Mouse (Mus musculus) NIH3T3 (cell line): ENCODE data around the gene Pex1.
"Not testable (repeated sequence)": the region's sequence is repeated elsewhere in the genome, so short reads cannot be mapped to it uniquely, and the experiment has no call there.

Experiments
- DNase-seq: peaks from one replicate; pipeline ENCODE4 v3.0.0-alpha.2; 2012; ENCODE audit warnings: low read depth

Gene Pex1

GRCm38 (mm10) chr5:3645326-3645725, 49.5 kb downstream of the Pex1 start:
- DNase-seq: no peak

GRCm38 (mm10) chr5:3646539-3646938, 50.7 kb downstream of the Pex1 start:
- no peak for DNase-seq

GRCm38 (mm10) chr5:3646991-3647707, 51.3 kb downstream of the Pex1 start:
- DNase-seq: peak; percentile 82

DNA sequence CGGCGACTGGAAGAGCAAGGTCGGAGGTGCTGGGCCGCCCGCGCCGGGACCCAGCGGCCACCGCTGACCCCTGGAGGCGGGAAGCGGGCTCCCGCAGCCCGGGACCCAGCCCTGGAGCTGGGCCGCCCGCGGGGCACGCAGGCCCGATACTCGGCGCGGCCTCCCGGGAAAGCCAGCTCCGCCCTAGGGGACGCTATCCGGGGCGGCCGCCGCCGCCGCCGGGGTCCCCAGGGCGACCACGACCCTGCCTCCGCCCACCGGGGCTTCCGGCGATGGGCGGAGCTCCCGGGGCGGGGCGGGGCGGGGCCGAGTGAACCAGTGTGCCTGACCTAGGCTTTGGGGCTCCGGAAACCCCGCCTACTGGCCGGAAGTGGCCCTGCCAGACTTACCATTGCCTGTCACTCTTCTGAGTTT, 51.8 kb downstream of the Pex1 start:
- DNase-seq: peak; percentile 91

DNA sequence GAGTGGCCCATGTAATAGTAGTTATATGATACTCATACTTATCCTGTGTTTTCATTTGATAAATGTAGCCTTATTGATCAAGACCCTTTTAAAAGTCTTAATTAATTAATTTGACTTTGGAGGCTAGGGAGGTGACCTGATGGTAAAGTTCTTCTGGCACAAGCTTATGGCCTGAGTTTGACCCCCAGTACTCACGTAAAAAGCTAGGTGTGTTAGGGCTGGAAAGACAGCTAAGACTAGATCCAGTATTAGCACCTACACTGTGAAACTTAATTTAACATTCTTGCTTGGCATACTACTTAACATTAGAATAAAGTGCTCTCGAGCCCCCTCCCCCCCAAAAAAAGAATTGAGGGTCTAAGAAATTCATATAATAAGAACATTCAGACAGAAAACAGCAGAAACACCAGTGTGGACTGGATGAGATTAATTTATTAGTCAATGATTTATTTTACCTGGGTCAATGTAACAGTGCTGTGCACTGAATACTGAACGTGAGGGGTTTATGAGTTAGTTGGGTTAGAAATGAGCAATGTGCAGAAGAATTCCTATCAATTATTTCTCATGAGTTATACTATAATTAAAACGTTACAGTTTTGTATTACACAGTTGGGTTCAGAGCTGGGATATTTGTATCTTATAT, 52.5 kb downstream of the Pex1 start:
- DNase-seq: no peak

- DNase-seq: no peak
These were observed 53.0 kb downstream of the Pex1 start for GRCm38 (mm10) chr5:3648849-3649210.

- no peak for DNase-seq
These were observed 55.0 kb downstream of the Pex1 start, which contains the start of gene Tmbim7 for GRCm38 (mm10) chr5:3650881-3651280. Gene Tmbim7, plus strand, starts transcription at chr5:3651181.

DNA sequence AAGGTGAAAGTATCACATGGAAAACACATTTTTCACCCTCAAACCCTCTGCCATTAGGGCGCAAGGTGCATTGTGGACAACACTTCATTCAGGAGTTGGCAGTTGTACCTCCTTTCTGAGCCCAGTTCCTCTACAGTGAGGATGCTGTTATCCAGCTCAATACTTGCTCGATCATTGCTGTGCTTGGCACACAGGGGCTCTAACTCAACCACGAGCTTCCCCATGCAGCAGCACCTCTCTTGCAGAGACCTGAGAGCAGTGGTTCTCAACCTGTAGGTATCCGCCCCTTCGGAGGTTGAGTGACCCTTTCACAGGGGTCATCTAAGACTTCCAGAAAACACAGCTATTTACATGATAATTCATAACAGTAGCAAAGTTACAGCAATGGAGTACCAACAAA, 55.8 kb downstream of the Pex1 start:
- DNase-seq: no peak

- DNase-seq: not testable (repeated sequence)
These were observed 57.2 kb downstream of the Pex1 start for GRCm38 (mm10) chr5:3652903-3653575.

- DNase-seq: no peak
These were observed 57.9 kb downstream of the Pex1 start for GRCm38 (mm10) chr5:3653801-3654200.

DNA sequence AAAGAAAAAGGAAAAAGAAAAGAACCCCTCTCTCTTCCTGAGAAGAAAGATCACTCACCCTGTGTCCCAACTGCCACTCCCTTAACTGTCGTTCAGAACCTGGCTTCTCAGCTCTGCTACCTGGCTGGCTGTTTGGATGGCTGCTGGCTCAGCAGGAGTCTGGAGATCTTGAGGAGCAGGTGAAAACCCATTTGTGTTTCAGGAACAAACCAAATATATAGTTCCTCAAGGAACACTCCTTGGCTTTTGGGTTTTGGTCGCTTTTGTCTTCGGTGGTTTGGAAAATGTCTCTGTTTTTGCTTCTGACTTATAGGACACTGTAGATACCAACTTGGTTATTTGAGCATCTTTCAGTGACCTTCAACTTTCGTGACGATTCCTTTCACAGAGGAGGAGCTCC, 61.2 kb downstream of the Pex1 start, which contains the start of gene Gatad1:
TSS of gene Gatad1 (minus strand) at position 101 of the 400 bp plus-strand sequence.
- DNase-seq: no peak

DNA sequence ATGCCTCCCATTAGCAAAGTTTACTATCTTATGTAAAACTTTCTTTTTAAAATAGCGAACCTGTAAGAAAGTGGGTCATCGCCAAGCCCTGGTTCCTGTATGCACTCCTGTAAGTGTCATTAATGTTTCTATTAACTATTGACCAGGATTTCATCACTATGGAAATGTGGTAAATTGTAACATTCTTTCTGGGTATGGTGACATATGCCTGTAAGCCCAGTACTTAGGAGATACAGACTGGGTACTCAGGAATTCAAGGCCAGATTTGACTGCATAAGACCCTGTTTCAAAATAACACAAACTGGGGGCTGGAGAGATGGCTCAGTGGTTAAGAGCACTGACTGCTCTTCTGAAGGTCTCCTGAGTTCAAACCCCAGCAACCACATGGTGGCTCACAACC, 69.4 kb downstream of the Pex1 start:
- DNase-seq: no peak

DNA sequence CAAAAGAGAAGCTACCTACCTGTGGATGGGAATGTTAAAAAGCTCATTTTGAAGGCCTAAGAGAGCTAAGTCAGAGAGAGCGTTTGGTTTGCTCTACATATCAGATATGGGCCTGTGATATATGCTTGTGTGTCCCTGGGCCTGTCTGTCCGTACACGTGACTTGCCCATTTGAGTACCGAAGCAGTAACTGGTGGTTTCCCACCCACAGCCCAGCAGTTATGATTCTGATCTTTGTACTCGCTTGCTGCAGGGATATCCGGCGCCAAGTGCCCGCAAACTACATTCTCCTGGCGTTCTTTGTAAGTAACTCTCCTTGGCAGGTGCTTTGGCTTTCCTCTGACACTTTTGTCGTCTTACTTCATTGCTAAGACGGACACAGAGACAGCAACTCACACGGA, 70.7 kb downstream of the Pex1 start:
- no peak for DNase-seq

DNA sequence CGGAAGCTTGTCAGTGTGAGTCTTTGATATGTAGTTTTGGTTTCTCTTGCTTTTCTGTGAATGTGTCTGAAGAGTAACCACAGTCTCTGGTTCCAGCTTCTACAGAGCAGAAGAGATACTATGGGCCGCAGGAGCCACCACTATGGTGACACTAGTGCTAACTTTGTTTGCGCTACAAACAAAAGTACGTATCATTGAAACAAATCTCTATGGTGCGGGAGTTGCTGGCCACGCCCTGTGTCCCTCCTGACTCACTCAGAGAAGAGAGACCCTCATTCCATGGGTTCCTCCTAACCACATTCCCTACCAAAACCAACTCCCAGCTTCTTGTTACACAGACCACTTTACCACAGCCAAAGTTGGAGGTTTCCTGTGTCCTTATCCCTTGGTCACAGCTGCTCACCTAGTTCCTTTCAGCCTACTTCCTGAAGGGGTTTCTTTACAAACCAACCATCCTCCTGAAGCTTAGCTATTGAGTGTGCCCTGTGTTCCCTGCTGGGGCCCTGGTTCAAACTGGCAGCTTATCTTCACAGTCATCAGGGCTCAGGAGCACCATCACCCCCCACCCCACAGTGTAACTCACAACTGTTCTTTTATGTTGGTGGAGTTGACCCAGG, 74.2 kb downstream of the Pex1 start:
- no peak for DNase-seq
